Mouse (Mus musculus): ENCODE data around the gene Uck1.

DNA sequence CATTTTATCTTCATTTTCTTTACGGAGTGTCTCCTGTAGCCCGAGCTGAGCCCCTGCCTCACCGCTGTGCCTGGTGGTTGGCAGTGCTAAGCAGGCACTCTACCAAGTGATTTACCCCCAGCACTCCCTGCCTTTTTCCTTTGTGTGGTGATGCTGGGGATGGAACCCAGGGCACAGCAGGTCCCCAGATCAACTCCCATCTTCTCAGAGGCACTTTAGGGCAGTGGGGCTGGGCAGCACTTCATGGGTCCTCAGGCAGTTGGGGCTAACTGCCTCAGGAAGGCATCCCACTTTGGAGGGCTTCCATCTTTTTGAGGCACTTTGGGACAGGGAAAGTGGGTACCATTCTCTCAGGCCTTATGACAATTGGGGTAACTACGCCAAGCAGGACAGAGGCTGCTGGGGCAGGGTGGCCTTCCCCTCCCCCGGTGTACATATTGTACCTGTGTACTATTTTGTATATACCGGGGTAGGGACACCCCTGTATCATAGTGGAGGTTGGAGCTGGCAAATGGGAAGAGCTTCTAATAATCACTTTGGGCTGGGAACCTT is 47.4 kb upstream of the Uck1 start:
- TF ChIP-seq POLR2A (IDR thresholded peaks at IDR 0.05; ENCODE audit: control insufficient read depth, low read depth, low read length) (no peak), CTCF (IDR thresholded peaks at IDR 0.05; ENCODE audit: control insufficient read depth, insufficient read depth, insufficient replicate concordance, low read depth, low read length) (no peak)

All from testis, adult 2 months (tissue).